Mouse (Mus musculus) c-Kit-negative CD71-positive TER-119-positive erythroid progenitor cells, embryonic 14.5 days (primary cell): Measurements from ENCODE around the gene Adssl1.

Source experiments
- DNase-seq: peaks from one replicate; pipeline ENCODE4 v3.0.0-alpha.2; 2013; ENCODE audit warnings: low read depth, low spot score

The Adssl1 gene

GRCm38 (mm10) chr12:112592985-112593734 lies 26.7 kb upstream of the Adssl1 start:
- DNase-seq = no peak

GRCm38 (mm10) chr12:112593951-112594915 lies 25.6 kb upstream of the Adssl1 start:
- no peak for DNase-seq

GRCm38 (mm10) chr12:112594989-112595388 lies 24.9 kb upstream of the Adssl1 start:
- DNase-seq = no peak

GRCm38 (mm10) chr12:112595626-112596025 lies 24.2 kb upstream of the Adssl1 start:
- DNase-seq = no peak

GRCm38 (mm10) chr12:112596454-112596853 lies 23.4 kb upstream of the Adssl1 start:
- DNase-seq = no peak

GRCm38 (mm10) chr12:112596891-112597500 lies 22.8 kb upstream of the Adssl1 start:
- no peak for DNase-seq

- no peak for DNase-seq
These were observed 22.2 kb upstream of the Adssl1 start for GRCm38 (mm10) chr12:112597618-112598017.

GRCm38 (mm10) chr12:112599198-112599597 lies 20.6 kb upstream of the Adssl1 start:
- no peak for DNase-seq

- DNase-seq = no peak
These were observed 19.8 kb upstream of the Adssl1 start for GRCm38 (mm10) chr12:112599942-112600611.

- no peak for DNase-seq
These were observed 15.8 kb upstream of the Adssl1 start for GRCm38 (mm10) chr12:112604022-112604421.

- no peak for DNase-seq
These were observed 14.9 kb upstream of the Adssl1 start for GRCm38 (mm10) chr12:112604709-112605649.

- DNase-seq = no peak
These were observed 14.1 kb upstream of the Adssl1 start for GRCm38 (mm10) chr12:112605766-112606165.

GRCm38 (mm10) chr12:112606998-112607397 lies 12.8 kb upstream of the Adssl1 start:
- no peak for DNase-seq

GRCm38 (mm10) chr12:112609031-112609430 lies 10.8 kb upstream of the Adssl1 start:
- DNase-seq = no peak

- no peak for DNase-seq
These were observed 3.2 kb upstream of the Adssl1 start for GRCm38 (mm10) chr12:112616668-112617067.

GRCm38 (mm10) chr12:112617184-112617583 lies 2.7 kb upstream of the Adssl1 start:
- no peak for DNase-seq

- no peak for DNase-seq
These were observed 1.9 kb upstream of the Adssl1 start for GRCm38 (mm10) chr12:112617898-112618380.

- no peak for DNase-seq
These were observed 712 bp upstream of the Adssl1 start for GRCm38 (mm10) chr12:112618981-112619685.

GRCm38 (mm10) chr12:112620354-112621061 lies 663 bp downstream of the Adssl1 start:
- no peak for DNase-seq
